Mouse (Mus musculus) midbrain, postnatal 0 days (tissue): ENCODE data around the gene Tbxa2r. TPM values are rescaled to one million over a fixed set of nuclear protein-coding genes. Genes with fewer than 3 reads are reported as not detected.

Source experiments
- ATAC-seq: fragments of 200-750 bp; cut with Nextera tagmentation; 2 replicates; pipeline ENCODE4 v1.8.0; 2017; ENCODE audit warnings: moderate number of reproducible peaks, mild to moderate bottlenecking, moderate TSS enrichment, moderate library complexity; ENCODE audit not compliant: low FRiP score
- DNase-seq: peaks from one replicate; pipeline ENCODE4 v3.0.0-alpha.2; 2015; ENCODE audit warnings: low spot score
- H3K27ac ChIP-seq: fragments of 300-500 bp; sonication (generic); 2 replicates; pipeline ENCODE4 v1.5.1; 2014; ENCODE audit warnings: low read depth, mild to moderate bottlenecking, low read length, mixed read lengths
- H3K27me3 ChIP-seq: fragments of 300-500 bp; sonication (generic); 2 replicates; pipeline ENCODE4 v1.6.1; 2014; ENCODE audit warnings: low read length, control low read depth, mixed read lengths; ENCODE audit not compliant: insufficient read depth
- H3K36me3 ChIP-seq: fragments of 300-500 bp; sonication (generic); 2 replicates; pipeline ENCODE4 v1.6.1; 2014; ENCODE audit warnings: low read length, control low read depth, mixed read lengths; ENCODE audit not compliant: insufficient read depth
- H3K4me1 ChIP-seq: fragments of 300-500 bp; sonication (generic); 2 replicates; pipeline ENCODE4 v1.6.1; 2014; ENCODE audit warnings: mild to moderate bottlenecking, control low read depth, antibody characterized with exemption, low read length, mixed read lengths; ENCODE audit not compliant: insufficient read depth
- H3K4me2 ChIP-seq: fragments of 300-500 bp; sonication (generic); 2 replicates; pipeline ENCODE4 v1.6.1; 2014; ENCODE audit warnings: low read depth, mild to moderate bottlenecking, low read length, mixed read lengths; ENCODE audit not compliant: poor library complexity, severe bottlenecking
- H3K4me3 ChIP-seq: fragments of 300-500 bp; sonication (generic); 2 replicates; pipeline ENCODE4 v1.5.1; 2014; ENCODE audit warnings: low read depth, mild to moderate bottlenecking, low read length, moderate library complexity
- H3K9ac ChIP-seq: fragments of 300-500 bp; sonication (generic); replicated peaks from 2 replicates; pipeline ENCODE4 v1.6.1; 2014; ENCODE audit warnings: mild to moderate bottlenecking, low read length, moderate library complexity, mixed read lengths; ENCODE audit not compliant: poor library complexity, severe bottlenecking
- H3K9me3 ChIP-seq: fragments of 300-500 bp; sonication (generic); 2 replicates; pipeline ENCODE4 v1.6.1; 2016; ENCODE audit warnings: low read length, control low read depth
- CTCF ChIP-seq: IDR thresholded peaks from 2 replicates; pipeline ENCODE4 v1.5.1; 2016; ENCODE audit warnings: antibody characterized with exemption, mild to moderate bottlenecking
- WGBS: fragments of 180-500 bp; shearing (Covaris S2); extraction: QIAGEN DNeasy Blood & Tissue Kit; methylation state at CpG from one replicate; pipeline ENCODE4 v1.1.7; 2014; 5-methylcytosine and 5-hydroxymethylcytosine counted together
- polyA plus RNA-seq: library from polyadenylated mRNA; unstranded; fragments of >200 nt; fragmentation: Nextera tagmentation; extraction: Ambion mirVana; gene quantifications from 2 replicates; pipeline ENCODE4 v1.2.1, GENCODE M21; 2015
- total RNA-seq: library from RNA; depleted of rRNA; stranded (reverse); fragments of >200 nt; gene quantifications from 2 replicates; pipeline ENCODE4 v1.2.3, GENCODE M21; 2014

The Tbxa2r gene
- total and polyA plus RNA-seq, 2 experiments from 2014 or later: 3.8 to 7.0 TPM

DNA sequence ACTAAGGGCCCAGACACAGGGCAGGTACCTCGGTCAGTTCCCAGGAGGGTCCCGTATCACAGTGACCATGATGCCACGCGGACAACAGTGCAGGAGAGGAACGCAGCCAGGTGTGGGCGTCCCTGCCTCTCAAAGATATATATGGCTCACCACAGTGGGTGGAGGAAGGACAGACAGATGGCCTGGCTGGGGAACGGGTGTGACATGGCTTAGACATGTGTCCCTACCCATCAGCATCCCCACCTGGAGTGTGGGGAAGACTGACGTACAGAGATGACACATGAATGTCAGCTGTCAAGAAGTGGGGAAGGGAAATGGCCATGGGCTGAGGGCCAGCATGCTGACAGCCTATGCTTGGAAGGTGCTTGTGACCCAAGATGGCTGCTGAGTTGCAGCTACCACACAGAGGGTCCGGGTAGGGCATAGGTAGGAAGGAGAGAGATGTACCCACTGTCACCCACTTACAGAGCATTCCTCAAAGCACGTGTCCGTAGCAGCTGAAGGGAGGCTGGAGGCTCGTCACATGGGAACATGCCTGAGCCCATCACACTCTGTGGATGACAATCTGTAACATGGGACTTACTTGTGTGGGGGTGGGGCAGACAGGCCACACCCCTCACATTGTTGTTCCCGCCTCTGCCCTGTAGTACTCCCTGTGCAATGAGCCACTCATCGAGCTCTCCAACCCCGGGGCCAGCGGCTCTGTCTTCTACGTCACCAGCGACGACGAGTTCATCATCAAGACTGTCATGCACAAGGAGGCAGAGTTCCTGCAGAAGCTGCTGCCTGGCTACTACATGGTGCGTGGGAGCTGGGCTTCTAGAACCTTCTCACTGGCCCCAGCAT, 21.5 kb upstream of the Tbxa2r start:
- H3K4me1 ChIP-seq: no peaks in the 10 kb centered on the region
- no peak overlapping the region for H3K27ac ChIP-seq
- no peak overlapping the region for H3K9ac ChIP-seq
- no peaks in the 10 kb centered on the region for H3K27me3 ChIP-seq
- no peak for DNase-seq
- no peaks in the 10 kb centered on the region for H3K9me3 ChIP-seq
- H3K4me2 ChIP-seq: no peak overlapping the region
- no peak overlapping the region for H3K4me3 ChIP-seq
- no peak for ATAC-seq
- peaks cover 58% of the 10 kb centered on the region for H3K36me3 ChIP-seq
- no peak for TF ChIP-seq CTCF
- WGBS: 95% methylated on average over 21 of the region's 21 CpGs

DNA sequence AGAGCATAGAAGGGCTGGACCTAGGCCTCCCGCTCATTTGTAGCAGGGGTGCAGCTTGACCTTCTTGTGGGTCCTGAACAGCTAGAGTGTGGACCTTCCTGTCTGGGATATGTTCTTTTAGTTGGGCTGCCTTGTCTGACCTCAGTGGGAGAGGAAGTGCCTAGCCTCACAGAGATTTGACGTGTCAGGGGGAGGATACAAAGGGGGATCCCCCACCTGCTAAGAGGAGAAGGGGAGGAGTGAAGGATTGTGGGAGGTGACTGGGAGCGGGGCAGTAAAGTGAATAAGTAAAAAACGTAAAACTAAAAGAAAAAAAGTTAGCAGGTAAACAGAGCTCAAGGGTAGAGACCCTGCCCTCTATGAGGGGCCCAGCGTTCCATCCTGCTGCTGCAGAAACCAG, 19.0 kb upstream of the Tbxa2r start:
- 93% methylated on average over 5 of the region's 5 CpGs for WGBS
- no peaks in the 10 kb centered on the region for H3K9me3 ChIP-seq
- H3K27me3 ChIP-seq: no peaks in the 10 kb centered on the region
- H3K4me2 ChIP-seq: no peak overlapping the region
- no peak overlapping the region for H3K4me3 ChIP-seq
- H3K4me1 ChIP-seq: no peaks in the 10 kb centered on the region
- no peak for TF ChIP-seq CTCF
- DNase-seq: no peak
- no peak overlapping the region for H3K27ac ChIP-seq
- ATAC-seq: no peak
- H3K36me3 ChIP-seq: peaks cover 83% of the 10 kb centered on the region
- no peak overlapping the region for H3K9ac ChIP-seq

DNA sequence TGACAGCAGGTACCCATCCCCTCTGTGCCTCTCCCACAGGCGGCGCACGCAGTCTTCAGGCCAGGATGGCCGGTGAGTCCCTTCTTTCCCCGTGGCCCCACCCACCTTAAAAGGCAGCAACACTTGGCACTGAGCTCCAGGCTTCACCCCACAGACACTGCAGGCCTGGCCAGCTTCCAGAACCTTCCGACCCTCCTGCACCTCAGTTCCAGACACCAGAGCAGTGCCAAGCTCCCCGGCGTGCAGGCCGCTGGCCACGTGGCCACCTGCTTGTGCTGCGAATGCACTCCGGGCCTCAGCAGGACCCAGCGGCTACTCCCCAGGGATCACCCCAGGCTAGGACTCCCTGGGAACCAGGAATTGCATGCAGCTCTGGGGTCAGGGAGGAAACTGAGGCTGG, 14.9 kb upstream of the Tbxa2r start:
- Histone ChIP-seq H3K27ac (no peak overlapping the region), H3K9me3 (no peaks in the 10 kb centered on the region), H3K4me2 (no peak overlapping the region), H3K4me3 (no peak overlapping the region), H3K27me3 (no peaks in the 10 kb centered on the region), H3K4me1 (no peaks in the 10 kb centered on the region), H3K9ac (no peak overlapping the region), H3K36me3 (peaks cover 86% of the 10 kb centered on the region)
- ATAC-seq (no peak), DNase-seq (no peak)
- no peak for TF ChIP-seq CTCF
- 89% methylated on average over 13 of the region's 13 CpGs for WGBS

DNA sequence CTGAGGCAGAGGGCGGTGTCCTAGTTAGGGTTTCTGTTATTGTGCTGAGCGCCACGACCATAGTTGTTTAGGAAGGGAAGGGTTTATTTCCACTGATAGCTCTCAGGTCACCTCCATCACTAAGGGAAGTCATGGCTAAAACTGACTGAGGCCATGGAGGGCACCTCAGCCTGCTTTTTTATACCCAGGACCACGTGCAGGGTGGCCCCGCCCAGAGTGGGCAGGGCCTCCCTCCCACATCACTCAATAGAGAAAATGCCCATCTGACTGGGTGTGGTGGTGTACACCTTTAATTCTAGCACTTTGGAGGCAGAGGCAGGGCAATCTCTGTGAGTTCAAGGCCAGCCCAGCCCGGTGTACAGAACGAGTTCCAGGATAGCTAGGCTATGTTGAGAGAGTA, 14.3 kb upstream of the Tbxa2r start:
- H3K27me3 ChIP-seq: no peaks in the 10 kb centered on the region
- peaks cover 83% of the 10 kb centered on the region for H3K36me3 ChIP-seq
- H3K4me2 ChIP-seq: no peak overlapping the region
- TF ChIP-seq CTCF: no peak
- H3K9me3 ChIP-seq: no peaks in the 10 kb centered on the region
- 81% methylated on average over 7 of the region's 7 CpGs for WGBS
- H3K4me3 ChIP-seq: no peak overlapping the region
- 0 out of 2 replicates have a peak, but pooled peaks cover 2% of the 10 kb centered on the region for H3K4me1 ChIP-seq
- no peak for ATAC-seq
- H3K27ac ChIP-seq: no peak overlapping the region
- no peak for DNase-seq
- H3K9ac ChIP-seq: no peak overlapping the region

DNA sequence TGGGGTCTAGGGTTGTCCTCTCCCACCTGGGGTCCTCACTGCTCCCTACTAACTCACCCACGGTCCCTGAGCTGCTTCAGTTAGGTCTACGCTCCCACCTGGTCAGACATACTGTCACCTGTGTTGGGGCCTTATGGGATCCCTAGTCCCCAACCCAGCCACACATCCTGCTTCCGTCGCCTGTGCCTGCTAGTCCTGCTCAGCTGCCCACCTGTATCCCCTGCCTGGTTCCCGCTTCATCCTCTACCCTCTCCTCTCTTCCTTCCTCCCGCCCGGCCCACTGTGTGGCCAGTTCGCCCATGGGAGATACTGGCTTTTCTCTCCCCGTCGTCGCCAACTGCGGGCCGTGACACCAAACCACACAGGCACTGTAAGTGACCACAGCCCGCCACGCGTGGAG, 12.9 kb upstream of the Tbxa2r start:
- Histone ChIP-seq H3K9me3 (no peaks in the 10 kb centered on the region), H3K27ac (no peak overlapping the region), H3K27me3 (no peaks in the 10 kb centered on the region), H3K4me1 (0 out of 2 replicates have a peak, but pooled peaks cover 3% of the 10 kb centered on the region), H3K36me3 (peaks cover 69% of the 10 kb centered on the region), H3K4me2 (no peak overlapping the region), H3K4me3 (no peak overlapping the region), H3K9ac (no peak overlapping the region)
- no peak for TF ChIP-seq CTCF
- no peak for ATAC-seq
- DNase-seq: no peak
- WGBS: 93% methylated on average over 16 of the region's 16 CpGs

DNA sequence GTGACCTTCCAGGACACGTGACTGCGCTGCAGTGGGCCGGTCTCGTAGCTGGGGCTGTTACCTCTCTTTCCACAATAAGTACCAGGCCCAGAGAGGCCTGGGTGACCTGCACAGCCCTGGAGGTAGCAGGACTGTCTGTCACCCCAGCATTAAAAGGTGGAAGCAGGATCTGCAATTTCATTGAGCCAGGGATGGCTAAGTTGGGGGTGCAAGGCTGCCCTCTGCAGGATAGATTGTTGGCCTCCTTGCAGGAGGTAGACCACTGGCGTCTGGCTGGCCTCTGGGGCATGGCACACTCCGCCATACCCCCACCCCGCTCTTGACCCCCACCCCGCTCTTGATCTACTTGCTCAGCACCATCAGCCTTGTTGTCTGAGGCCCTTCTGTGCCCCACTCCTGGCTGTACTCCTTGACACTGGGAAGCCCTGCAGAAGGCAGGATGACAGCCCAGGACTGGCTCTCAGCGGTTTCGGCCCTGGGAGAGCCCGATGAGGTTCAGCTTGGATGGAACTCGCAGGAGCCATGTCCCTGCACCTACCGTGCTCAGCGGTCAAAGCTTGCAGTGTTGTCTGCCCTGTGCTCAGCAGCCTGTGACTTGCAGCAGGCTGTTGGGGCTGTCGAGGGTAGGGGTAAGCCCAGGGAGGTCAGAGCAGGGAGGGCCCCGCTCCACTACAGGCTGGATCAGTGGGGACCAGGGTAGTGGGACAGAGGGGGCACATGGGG, 12.0 kb upstream of the Tbxa2r start:
- ATAC-seq (no peak), DNase-seq (no peak)
- no peak overlapping the region for H3K9ac ChIP-seq
- TF ChIP-seq CTCF: peak; percentile 62
- no peaks in the 10 kb centered on the region for H3K27me3 ChIP-seq
- peak overlapping the region; percentile 4; the same call in 1 of the 2 replicates for H3K4me2 ChIP-seq
- H3K4me1 ChIP-seq: 0 out of 2 replicates have a peak, but pooled peaks cover 3% of the 10 kb centered on the region
- H3K27ac ChIP-seq: no peak overlapping the region
- no peaks in the 10 kb centered on the region for H3K9me3 ChIP-seq
- peaks cover 60% of the 10 kb centered on the region for H3K36me3 ChIP-seq
- no peak overlapping the region for H3K4me3 ChIP-seq
- 42% methylated on average over 16 of the region's 16 CpGs for WGBS
